Mouse (Mus musculus) megakaryocyte, embryonic 14.5 days (primary cell): ENCODE results near the gene Mrps35. TPM values are rescaled to one million over a fixed set of nuclear protein-coding genes. Genes with fewer than 3 reads are reported as not detected.

ENCODE experiments used
- H3K27me3 ChIP-seq: replicated peaks from 2 replicates; pipeline ENCODE3; 2012; ENCODE audit warnings: inconsistent platforms
- H3K36me3 ChIP-seq: replicated peaks from 2 replicates; pipeline ENCODE3; 2012; ENCODE audit warnings: low read length, inconsistent platforms, mixed read lengths
- H3K4me1 ChIP-seq: 2 replicates; pipeline ENCODE4 v1.6.1; 2012; ENCODE audit warnings: inconsistent platforms
- H3K4me3 ChIP-seq: replicated peaks from 2 replicates; pipeline ENCODE3; 2012; ENCODE audit warnings: moderate library complexity, mild to moderate bottlenecking, inconsistent platforms
- H3K9me3 ChIP-seq: 2 replicates; pipeline ENCODE4 v1.6.1; 2012; ENCODE audit warnings: inconsistent platforms
- FLI1 ChIP-seq: IDR thresholded peaks from 2 replicates; pipeline ENCODE4 v1.6.1; 2012; ENCODE audit warnings: low read length, inconsistent platforms, mixed read lengths
- GATA1 ChIP-seq: IDR thresholded peaks from 3 replicates; pipeline ENCODE4 v1.6.1; 2012; ENCODE audit warnings: mixed read lengths, low read length, inconsistent platforms, borderline replicate concordance
- polyA plus RNA-seq: library from polyadenylated mRNA; stranded (reverse); fragments of >175 nt; gene quantifications from 2 replicates; pipeline ENCODE4 v1.2.3, GENCODE M21; 2012; ENCODE audit warnings: low replicate concordance; ENCODE audit not compliant: insufficient read depth

The Mrps35 gene
- polyA plus RNA-seq, 1 experiment = 7.0 TPM

DNA sequence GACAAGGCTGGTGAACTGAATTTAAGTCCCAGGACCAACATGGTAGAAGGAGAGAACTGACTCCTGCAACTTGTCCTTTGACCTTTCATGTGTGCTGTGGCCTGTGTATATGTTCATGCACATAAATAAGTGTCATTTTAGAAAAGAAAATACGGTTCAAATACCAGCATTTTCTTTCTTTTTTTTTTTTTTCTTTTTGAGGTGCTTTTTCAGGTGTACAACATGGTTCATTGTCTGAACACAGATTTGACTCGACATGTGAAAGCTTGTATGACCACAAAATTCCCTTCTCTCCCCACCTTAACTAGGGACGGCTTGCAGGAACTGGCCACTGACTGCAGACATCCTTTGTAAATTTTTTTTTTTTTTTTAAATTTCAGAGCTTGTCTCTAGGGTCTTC is 54.4 kb downstream of the Mrps35 start:
- Histone ChIP-seq H3K4me3 (no peak overlapping the region), H3K4me1 (peaks cover 61% of the 10 kb centered on the region), H3K36me3 (peaks cover 80% of the 10 kb centered on the region), H3K9me3 (no peaks in the 10 kb centered on the region), H3K27me3 (no peaks in the 10 kb centered on the region)
- TF ChIP-seq GATA1 (no peak), FLI1 (no peak)

- no peak overlapping the region for H3K4me3 ChIP-seq
- peaks cover 61% of the 10 kb centered on the region for H3K4me1 ChIP-seq
- H3K27me3 ChIP-seq = no peaks in the 10 kb centered on the region
- no peaks in the 10 kb centered on the region for H3K9me3 ChIP-seq
- peaks cover 85% of the 10 kb centered on the region for H3K36me3 ChIP-seq
- TF ChIP-seq GATA1 (no peak), FLI1 (no peak)
Measured at GRCm38 (mm10) chr6:147097346-147097929, 54.9 kb downstream of the Mrps35 start.

GRCm38 (mm10) chr6:147099458-147100277 is 57.1 kb downstream of the Mrps35 start:
- Histone ChIP-seq H3K27me3 (no peaks in the 10 kb centered on the region), H3K4me3 (peak overlapping the region; percentile 51), H3K36me3 (peaks cover 91% of the 10 kb centered on the region), H3K4me1 (peaks cover 57% of the 10 kb centered on the region), H3K9me3 (no peaks in the 10 kb centered on the region)
- no peak for TF ChIP-seq GATA1
- no peak for TF ChIP-seq FLI1

GRCm38 (mm10) chr6:147102293-147102692 is 59.7 kb downstream of the Mrps35 start:
- Histone ChIP-seq H3K27me3 (no peaks in the 10 kb centered on the region), H3K4me3 (peak overlapping the region; percentile 31), H3K36me3 (peaks cover 92% of the 10 kb centered on the region), H3K9me3 (no peaks in the 10 kb centered on the region), H3K4me1 (peaks cover 66% of the 10 kb centered on the region)
- no peak for TF ChIP-seq FLI1
- no peak for TF ChIP-seq GATA1

DNA sequence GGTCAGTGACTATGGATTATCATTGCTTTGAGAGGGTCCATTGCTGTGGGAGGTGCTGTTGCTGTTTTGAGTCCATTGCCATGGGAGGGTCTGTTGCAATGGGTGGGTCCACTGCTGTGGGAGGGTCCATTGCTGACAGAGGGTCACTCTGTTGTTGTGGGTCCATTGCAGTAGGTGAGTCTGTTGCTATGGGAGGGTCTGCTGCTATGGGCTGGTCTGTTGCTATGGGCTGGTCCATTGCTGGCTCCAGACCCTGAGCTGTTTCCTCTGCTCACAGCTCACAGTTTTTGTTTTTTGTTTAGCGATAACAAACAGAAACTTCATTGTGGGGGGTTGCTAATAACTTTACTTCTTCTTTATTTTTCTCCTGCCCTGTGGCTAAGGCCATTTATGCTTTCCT is 63.0 kb downstream of the Mrps35 start:
- TF ChIP-seq FLI1 = no peak
- no peak for TF ChIP-seq GATA1
- Histone ChIP-seq H3K36me3 (peaks cover 91% of the 10 kb centered on the region), H3K27me3 (no peaks in the 10 kb centered on the region), H3K9me3 (no peaks in the 10 kb centered on the region), H3K4me1 (peaks cover 50% of the 10 kb centered on the region), H3K4me3 (no peak overlapping the region)

DNA sequence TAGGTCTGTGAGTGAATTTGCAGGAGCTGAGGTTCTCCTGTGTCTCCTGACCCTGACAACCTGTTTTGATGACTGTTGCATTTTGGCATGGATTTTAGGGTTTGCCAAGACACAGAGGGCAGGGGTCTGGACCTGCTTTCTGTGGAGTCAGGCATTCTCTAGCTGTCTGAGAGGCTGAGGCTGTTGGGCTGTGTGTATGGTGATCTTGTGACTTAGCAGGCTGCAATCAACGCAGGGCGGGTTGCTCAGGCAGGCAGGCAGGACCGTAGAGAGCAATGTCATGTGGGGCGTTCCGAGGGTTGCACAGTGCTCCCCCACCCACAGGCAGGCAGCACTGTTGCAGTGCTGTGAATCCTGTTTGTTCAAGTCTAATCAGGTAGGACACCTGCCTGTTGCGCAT is 64.2 kb downstream of the Mrps35 start:
- Histone ChIP-seq H3K27me3 (no peaks in the 10 kb centered on the region), H3K9me3 (no peaks in the 10 kb centered on the region), H3K4me1 (peaks cover 39% of the 10 kb centered on the region), H3K4me3 (no peak overlapping the region), H3K36me3 (peaks cover 91% of the 10 kb centered on the region)
- TF ChIP-seq FLI1 (no peak), GATA1 (no peak)

- no peaks in the 10 kb centered on the region for H3K9me3 ChIP-seq
- no peaks in the 10 kb centered on the region for H3K27me3 ChIP-seq
- no peak for TF ChIP-seq GATA1
- TF ChIP-seq FLI1 = no peak
- peaks cover 83% of the 10 kb centered on the region for H3K36me3 ChIP-seq
- H3K4me1 ChIP-seq = peaks cover 22% of the 10 kb centered on the region
- H3K4me3 ChIP-seq = no peak overlapping the region
Measured at GRCm38 (mm10) chr6:147109283-147109682, 66.7 kb downstream of the Mrps35 start.

- TF ChIP-seq FLI1 (no peak), GATA1 (no peak)
- Histone ChIP-seq H3K4me3 (peak overlapping the region; percentile 38), H3K9me3 (no peaks in the 10 kb centered on the region), H3K27me3 (no peaks in the 10 kb centered on the region), H3K4me1 (peaks cover 40% of the 10 kb centered on the region), H3K36me3 (peaks cover 23% of the 10 kb centered on the region)
Measured at GRCm38 (mm10) chr6:147116579-147116978, 74.0 kb downstream of the Mrps35 start.

GRCm38 (mm10) chr6:147117764-147118163 is 75.2 kb downstream of the Mrps35 start:
- peaks cover 11% of the 10 kb centered on the region for H3K36me3 ChIP-seq
- H3K4me3 ChIP-seq = no peak overlapping the region
- no peaks in the 10 kb centered on the region for H3K27me3 ChIP-seq
- H3K4me1 ChIP-seq = peaks cover 46% of the 10 kb centered on the region
- H3K9me3 ChIP-seq = no peaks in the 10 kb centered on the region
- TF ChIP-seq GATA1 = no peak
- TF ChIP-seq FLI1 = no peak

- H3K36me3 ChIP-seq = peaks cover 8% of the 10 kb centered on the region
- no peaks in the 10 kb centered on the region for H3K9me3 ChIP-seq
- no peak for TF ChIP-seq GATA1
- no peak for TF ChIP-seq FLI1
- H3K27me3 ChIP-seq = no peaks in the 10 kb centered on the region
- H3K4me1 ChIP-seq = peaks cover 46% of the 10 kb centered on the region
- no peak overlapping the region for H3K4me3 ChIP-seq
Measured at GRCm38 (mm10) chr6:147118190-147118589, 75.6 kb downstream of the Mrps35 start.
